Mouse (Mus musculus) testis, adult 2 months (tissue): ENCODE results near the gene Ptpru.

ENCODE experiments used
- CTCF ChIP-seq: fragments of 200-500 bp; IDR thresholded peaks from 2 replicates; pipeline ENCODE4 v1.5.1; 2012; ENCODE audit warnings: low read depth, mild to moderate bottlenecking, inconsistent platforms, low read length, moderate library complexity; ENCODE audit not compliant: control insufficient read depth, insufficient read depth, insufficient replicate concordance
- POLR2A ChIP-seq: fragments of 200-500 bp; IDR thresholded peaks from 2 replicates; pipeline ENCODE4 v1.6.1; 2012; ENCODE audit warnings: low read depth, mild to moderate bottlenecking, inconsistent platforms, low read length, moderate library complexity; ENCODE audit not compliant: control insufficient read depth

- TF ChIP-seq CTCF (no peak), POLR2A (no peak)
Observed at GRCm38 (mm10) chr4:131883571-131883970, 45.5 kb upstream of the Ptpru start.
